Mouse (Mus musculus) heart, postnatal 10 days (tissue): ENCODE measurements around the gene Hibch. TPM values are rescaled to one million over a fixed set of nuclear protein-coding genes. Genes with fewer than 3 reads are reported as not detected.
A peak's percentile ranks its signal among the peaks of the same experiment; 100 is the strongest.
"Not testable (repeated sequence)": the region's sequence is repeated elsewhere in the genome, so short reads cannot be mapped to it uniquely, and the experiment has no call there.

Source experiments
- DNase-seq, 2 experiments: peaks; one replicate each; pipeline ENCODE4 v3.0.0; 2021
- intact Hi-C: fragments of 180-260 bp; cut with DNase I; formaldehyde crosslinking; loops from one replicate; pipeline ENCODE4 v1.15.1; 2025
- total RNA-seq, 2 experiments: library from RNA; stranded (reverse); gene quantifications; 2 replicates each; pipeline ENCODE4 v1.2.3; 2021

Gene Hibch
- 10 to 100 TPM; 62.1 to 63.6 TPM for total RNA-seq

GRCm38 (mm10) chr1:52844782-52845665 lies at the start of gene Hibch:
Hibch (plus strand) TSS chr1:52844929.
- DNase-seq: peak; percentile 99
- intact Hi-C loops: loop anchor here (1.0 to 10.0 kb wide), 3 partner anchors 28 to 450 kb away; partner anchors contain the start of genes Gm28778, Inpp1, Ormdl1 and Pms1

- no peak for DNase-seq
- intact Hi-C loops: no loop called here
Observed at GRCm38 (mm10) chr1:52795927-52796326, 48.8 kb upstream of the Hibch start.

GRCm38 (mm10) chr1:52799056-52799726 lies 45.5 kb upstream of the Hibch start:
- peak; percentile 44 to 52 for DNase-seq
- intact Hi-C loops: no loop called here

GRCm38 (mm10) chr1:52799772-52800171 lies 45.0 kb upstream of the Hibch start:
- no peak for DNase-seq
- intact Hi-C loops: no loop called here

GRCm38 (mm10) chr1:52800340-52800740 lies 44.4 kb upstream of the Hibch start:
- intact Hi-C loops: no loop called here
- DNase-seq: peak; percentile 24 to 25

GRCm38 (mm10) chr1:52801651-52802050 lies 43.1 kb upstream of the Hibch start:
- DNase-seq: no peak
- intact Hi-C loops: no loop called here

GRCm38 (mm10) chr1:52802406-52802975 lies 42.2 kb upstream of the Hibch start:
- intact Hi-C loops: no loop called here
- DNase-seq: no peak

- intact Hi-C loops: no loop called here
- DNase-seq: no peak
Observed at GRCm38 (mm10) chr1:52805041-52805440, 39.7 kb upstream of the Hibch start.

- intact Hi-C loops: no loop called here
- DNase-seq: no peak
Observed at GRCm38 (mm10) chr1:52808456-52808855, 36.3 kb upstream of the Hibch start.

- peak; percentile 43 to 53 for DNase-seq
- intact Hi-C loops: loop anchor here (2.0 kb wide), 1 partner anchor 68 kb away; no protein-coding TSS in a partner anchor
Observed at GRCm38 (mm10) chr1:52816232-52816891, 28.4 kb upstream of the Hibch start.

- intact Hi-C loops: loop anchor here (1.0 to 2.0 kb wide), 3 partner anchors 28 to 169 kb away; no protein-coding TSS in a partner anchor
- peak; percentile 87 to 89 for DNase-seq
Observed at GRCm38 (mm10) chr1:52816910-52817812, 27.6 kb upstream of the Hibch start, which contains the start of gene Inpp1. Inpp1 (minus strand) TSS chr1:52817688.

GRCm38 (mm10) chr1:52817813-52818147 lies 26.9 kb upstream of the Hibch start:
- DNase-seq: no peak
- intact Hi-C loops: loop anchor here (1.0 to 2.0 kb wide), 3 partner anchors 28 to 169 kb away; no protein-coding TSS in a partner anchor

GRCm38 (mm10) chr1:52839099-52839498 lies 5.6 kb upstream of the Hibch start:
- intact Hi-C loops: no loop called here
- no peak for DNase-seq

- DNase-seq: peak in 1 of 2 experiments; percentile 31
- intact Hi-C loops: loop anchor here (10.0 kb wide), 2 partner anchors 350 to 450 kb away; partner anchors contain the start of genes Gm28778, Ormdl1 and Pms1
Observed at GRCm38 (mm10) chr1:52844354-52844753, 375 bp upstream of the Hibch start.

- intact Hi-C loops: loop anchor here (10.0 kb wide), 2 partner anchors 352 to 448 kb away; partner anchors contain the start of genes Gm28778, Ormdl1 and Pms1
- DNase-seq: no peak
Observed at GRCm38 (mm10) chr1:52846556-52846955, 1.8 kb downstream of the Hibch start.

- intact Hi-C loops: loop anchor here (10.0 kb wide), 2 partner anchors 355 to 445 kb away; partner anchors contain the start of genes Gm28778, Ormdl1 and Pms1
- DNase-seq: no peak
Observed at GRCm38 (mm10) chr1:52849422-52849821, 4.7 kb downstream of the Hibch start.

- DNase-seq: peak; percentile 38 to 61
- intact Hi-C loops: not testable (repeated sequence)
Observed at GRCm38 (mm10) chr1:52854029-52854428, 9.3 kb downstream of the Hibch start.

GRCm38 (mm10) chr1:52855904-52856601 lies 11.3 kb downstream of the Hibch start:
- DNase-seq: no peak
- intact Hi-C loops: loop anchor here (5.0 kb wide), 1 partner anchor 104 kb away; no protein-coding TSS in a partner anchor

GRCm38 (mm10) chr1:52864220-52864619 lies 19.5 kb downstream of the Hibch start:
- intact Hi-C loops: no loop called here
- DNase-seq: no peak
